Mouse (Mus musculus) urinary bladder, adult 18-20 months (tissue): ENCODE measurements at regions not wholly inside any gene's neighbourhood (a gene's known extent, or its start where the extent isn't known, plus 50 kb on each side); places are given as distances from the start of the nearest gene placed in this dataset.

Source experiments
- DNase-seq, 2 experiments: peaks; one replicate each; pipeline ENCODE4 v3.0.0; 2022; ENCODE audit warnings: low spot score in 2 of 2, mixed read lengths in 2 of 2

DNA sequence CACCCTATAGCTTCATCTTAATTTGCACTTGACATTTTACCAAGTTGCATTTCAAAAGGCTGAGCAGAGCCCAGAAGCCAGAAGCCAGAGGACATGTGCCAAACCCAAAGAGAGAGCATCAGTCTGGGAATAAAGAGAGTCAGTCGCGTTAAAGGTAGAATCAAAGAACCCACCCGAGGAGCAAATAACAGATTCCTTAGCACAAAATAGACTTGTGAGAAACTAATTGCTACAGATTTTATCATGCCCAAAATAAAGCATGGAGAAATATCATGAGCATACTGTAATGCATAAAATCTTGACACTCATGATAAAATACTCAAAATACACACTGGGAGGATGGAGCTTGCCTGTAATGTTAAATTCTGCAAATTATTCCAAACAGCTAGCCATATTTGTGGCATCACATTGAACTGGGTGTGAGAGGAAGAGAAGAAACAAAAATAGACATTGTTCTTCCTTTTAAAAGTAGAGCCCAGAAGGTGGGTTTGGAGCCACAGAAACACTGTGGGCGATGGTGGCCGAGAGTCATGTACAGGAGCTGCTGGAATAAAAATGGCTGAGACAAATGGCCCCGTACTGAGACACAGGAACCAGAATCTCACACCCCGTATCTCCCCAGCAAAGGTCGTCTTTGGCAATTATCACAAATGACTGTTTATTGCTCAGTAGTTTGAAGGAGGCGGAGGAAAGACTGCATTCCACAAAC lies 317.2 kb downstream of the Klf6 start:
- DNase-seq = no peak

DNA sequence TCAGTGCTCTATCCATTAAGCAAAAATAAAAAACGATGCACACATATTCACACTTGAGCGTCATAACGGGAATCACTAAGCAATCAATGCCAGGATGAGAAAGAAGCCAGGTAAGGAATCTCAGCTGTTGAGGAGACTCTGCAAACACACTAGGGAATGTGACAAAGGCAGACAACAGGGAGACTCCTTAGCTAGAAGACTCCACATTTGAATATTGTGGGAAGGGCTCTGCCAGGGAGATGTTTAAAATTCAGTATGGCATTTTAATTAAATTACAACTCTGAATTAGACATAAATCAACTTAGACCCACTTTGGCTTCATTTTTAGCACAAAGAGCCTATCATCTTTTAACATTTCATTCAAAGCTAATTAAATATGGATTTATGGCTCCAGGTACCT lies 327.9 kb downstream of the Klf6 start:
- DNase-seq = no peak

DNA sequence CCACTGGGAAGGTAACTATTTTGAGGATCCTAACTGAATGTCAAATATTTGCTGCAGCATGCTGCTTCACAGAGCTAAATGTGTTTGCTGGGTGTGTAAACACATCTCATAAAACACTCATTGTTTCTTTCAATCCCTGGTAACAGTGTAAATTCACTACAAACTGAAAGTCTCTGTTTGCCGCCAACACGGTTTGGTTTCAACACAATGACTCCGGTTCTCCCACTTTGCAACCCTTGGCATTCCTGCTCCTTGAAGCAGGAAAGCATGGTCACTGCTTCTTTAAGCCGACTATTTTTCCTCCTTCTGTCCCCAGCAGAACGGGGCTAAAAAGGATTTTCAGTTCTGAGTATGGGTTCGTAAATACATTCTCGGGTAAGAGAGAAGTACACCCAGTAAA lies 328.3 kb downstream of the Klf6 start:
- no peak for DNase-seq

DNA sequence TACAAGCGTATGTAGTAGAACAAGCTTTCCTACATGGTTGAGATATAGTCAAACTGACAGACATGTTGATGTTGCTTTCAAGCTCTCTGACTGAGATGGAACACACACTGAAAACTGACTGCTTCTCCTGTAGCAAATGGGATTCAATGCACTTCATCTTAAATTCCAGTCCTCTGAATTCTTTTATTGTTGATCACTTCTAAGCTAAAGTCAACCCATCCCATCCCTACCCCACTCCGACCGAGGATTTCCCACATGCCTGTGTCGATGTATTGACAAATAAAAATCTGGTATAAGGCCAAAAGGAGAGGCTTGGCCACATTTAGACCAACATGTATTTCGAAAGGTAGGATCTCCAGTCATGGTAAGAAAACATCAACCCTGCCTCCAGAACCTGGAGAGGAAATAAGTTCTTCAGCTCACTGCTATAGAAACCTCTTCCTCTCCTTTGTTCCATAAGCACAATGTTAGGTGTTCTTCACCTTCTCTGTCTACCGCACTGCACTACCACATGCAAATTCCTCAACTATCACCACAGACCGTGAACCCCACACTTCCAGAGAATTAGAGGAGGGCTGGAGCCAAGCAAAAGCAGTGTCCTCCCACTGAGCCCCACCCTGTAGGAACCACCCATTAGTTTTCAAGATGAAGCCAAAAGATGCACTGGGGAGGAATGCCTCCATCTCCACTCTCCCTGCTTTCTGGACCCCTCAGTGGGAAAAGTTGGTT lies 330.1 kb downstream of the Klf6 start:
- DNase-seq = no peak

DNA sequence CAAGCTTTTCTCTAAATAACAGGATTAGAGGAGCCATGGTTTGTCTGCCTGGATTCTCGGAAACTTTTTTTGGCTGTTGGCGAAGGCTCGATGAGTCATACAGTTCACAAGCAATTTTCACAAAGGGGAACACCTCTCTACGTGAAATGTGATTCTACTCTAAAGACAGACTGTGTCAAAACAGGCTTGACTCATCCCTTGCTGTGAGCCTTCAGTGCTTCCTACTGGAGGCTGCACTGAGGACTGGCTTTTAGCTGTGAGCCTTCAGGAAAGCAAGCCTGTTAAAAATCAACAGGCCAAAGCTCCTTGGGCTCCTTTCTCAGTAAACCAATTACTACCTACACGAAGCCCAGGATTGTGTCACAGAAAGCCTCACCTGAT lies 330.6 kb downstream of the Klf6 start:
- peak in 1 of 2 experiments; percentile 34 for DNase-seq

DNA sequence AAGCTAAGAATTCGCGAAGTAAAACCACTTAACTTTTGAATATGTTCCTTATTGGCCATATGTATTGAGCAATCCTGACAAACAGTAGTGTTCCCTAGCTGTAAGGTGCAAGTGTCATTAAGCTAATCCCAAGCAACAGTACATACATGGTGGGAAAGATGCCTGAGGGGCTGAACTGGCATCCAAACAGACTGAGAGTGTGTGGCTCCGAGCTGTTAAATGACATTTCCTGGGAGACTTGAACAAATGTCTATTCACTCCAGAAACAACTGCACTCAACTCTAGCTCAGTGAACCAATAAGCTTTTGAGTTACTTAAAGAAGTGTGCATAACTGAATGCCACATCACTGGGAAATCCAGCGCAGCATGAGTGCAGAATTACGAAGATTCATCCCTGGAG lies 335.4 kb downstream of the Klf6 start:
- DNase-seq = no peak

DNA sequence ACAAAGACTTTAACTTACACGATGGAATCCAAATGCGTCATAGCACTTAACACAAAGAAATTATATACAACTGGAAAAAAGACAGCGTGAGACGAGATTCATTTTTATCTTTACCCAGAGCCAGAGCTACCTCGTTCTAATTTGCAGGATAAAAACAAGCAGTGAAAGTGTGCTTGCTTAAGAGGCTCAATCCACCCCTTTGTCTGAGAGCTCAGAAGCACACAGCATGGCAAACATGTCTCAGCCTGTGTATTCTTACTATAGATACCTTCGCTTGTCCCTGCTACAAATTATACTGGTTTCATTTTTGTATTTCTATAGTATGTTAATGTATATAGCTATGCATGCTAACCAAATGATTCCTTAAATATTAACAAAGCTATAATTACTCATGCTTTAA lies 337.8 kb downstream of the Klf6 start:
- DNase-seq = no peak

DNA sequence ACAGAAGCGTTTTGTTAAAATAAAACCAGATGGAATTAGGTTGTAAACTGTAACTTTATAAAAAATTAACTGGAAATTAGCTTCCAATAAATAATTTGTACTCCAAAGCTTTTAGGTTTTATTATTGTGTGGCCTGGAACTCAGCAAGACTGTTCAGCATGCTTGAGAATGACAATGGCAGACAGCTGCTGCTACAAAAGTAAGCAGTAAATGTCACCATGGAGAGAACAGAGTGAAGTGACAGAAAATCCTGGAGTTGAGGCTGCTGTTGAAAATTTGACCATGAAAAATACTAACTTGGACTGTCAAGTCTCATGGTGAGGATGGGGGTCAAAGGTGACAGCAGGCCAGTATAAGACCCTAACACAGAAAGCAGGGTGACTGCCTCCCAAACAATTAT lies 340.2 kb downstream of the Klf6 start:
- DNase-seq = no peak

DNA sequence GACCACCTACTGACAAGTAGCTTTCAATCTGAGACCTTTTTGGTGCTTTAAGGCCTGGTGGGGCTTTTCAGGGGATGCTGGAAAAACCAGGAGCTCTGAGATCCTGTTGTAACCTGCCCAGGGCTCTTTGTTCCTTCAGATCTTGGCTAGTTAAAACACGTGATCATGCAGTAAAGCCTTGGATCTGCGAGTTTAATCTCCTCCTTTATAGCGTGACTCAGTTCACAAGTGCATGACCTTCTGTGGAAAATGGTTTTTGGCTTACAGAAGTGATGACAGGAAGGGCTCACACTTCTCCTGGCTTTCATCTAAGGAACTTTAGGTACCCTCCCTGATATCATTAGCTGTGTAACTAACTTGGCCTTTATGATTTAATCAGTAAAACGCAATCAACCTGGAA lies 343.1 kb upstream of the Pitrm1 start:
- no peak for DNase-seq

DNA sequence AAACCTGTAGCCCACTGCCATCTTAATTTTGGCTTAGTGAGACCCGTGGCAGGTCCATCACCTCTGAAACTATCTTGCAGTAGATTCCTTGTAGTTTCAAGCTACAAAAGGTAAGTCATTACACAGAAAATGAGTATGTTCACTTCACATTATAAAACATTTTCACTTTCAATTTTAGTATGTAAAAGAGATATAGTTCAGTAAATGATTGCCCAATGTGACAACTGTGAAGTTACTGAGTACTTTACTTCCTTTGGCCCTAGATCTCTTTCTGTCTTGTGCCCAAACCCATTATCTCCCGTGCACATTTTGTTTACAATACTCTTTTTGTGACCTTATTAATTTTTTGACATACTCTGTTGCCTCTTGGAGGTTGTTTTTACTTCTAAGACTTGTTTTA lies 335.4 kb upstream of the Pitrm1 start:
- DNase-seq = no peak

DNA sequence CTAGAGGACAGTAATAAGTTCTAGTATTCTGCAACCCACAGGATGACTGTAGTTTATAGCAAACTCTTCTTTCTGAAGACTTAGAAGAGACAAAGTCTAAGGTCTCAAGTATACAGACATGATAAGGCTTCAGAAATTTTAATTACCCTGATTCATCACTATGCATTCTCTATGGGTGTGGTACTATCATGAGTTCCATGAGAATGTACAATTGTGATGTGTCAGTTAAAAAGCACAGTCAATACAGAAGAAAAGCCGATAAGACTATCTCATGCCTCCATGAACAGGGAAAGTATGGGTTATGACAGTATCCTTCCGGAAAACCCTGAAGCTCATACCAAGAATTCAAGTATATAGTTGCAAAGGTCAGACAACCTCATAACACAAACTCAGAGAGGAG lies 333.8 kb upstream of the Pitrm1 start:
- DNase-seq = no peak

DNA sequence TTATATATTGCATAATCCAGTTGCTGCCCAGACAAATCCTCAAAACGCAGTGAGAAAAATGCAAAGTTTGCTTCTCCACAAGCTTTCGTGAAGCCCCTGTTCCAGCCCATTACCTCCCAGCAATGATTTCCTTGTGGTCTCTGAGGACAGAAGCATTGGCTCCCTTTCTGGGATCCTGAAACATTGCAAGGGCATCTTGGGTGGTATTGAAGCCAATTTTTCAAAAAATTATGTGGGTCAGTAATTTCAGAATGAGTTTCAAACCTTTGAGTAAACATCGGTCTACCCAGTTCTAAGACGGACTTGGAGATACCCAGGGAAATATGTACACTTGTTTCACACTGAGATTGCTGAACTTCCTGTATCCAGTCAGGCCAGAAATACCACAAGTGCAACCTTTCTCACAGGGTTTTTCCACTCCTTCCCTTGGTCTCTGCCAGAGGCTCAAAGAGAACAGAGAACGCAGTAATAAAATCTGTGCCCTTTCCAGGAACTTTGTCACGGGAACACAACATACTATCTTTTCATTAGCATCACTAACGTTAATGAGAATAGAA lies 321.8 kb upstream of the Pitrm1 start:
- no peak for DNase-seq

DNA sequence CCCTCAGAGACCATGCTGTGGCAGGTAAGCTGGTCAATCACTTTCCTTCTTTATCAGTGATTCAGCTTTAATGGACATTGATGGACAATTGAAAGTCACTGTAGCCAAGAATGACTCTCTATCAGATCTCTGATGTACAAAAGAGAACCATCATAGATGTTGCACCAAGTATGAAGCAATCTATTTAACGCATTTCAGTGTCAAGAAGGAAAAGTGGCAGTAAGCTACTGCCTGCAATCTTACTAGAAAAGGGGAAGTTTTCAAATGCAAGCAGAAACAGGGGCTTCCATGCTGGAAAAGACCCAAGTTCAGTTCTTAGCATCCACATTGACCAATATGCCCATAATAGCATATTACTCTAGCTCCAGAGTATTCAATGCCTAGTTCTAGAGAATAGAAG lies 319.7 kb upstream of the Pitrm1 start:
- DNase-seq = no peak

DNA sequence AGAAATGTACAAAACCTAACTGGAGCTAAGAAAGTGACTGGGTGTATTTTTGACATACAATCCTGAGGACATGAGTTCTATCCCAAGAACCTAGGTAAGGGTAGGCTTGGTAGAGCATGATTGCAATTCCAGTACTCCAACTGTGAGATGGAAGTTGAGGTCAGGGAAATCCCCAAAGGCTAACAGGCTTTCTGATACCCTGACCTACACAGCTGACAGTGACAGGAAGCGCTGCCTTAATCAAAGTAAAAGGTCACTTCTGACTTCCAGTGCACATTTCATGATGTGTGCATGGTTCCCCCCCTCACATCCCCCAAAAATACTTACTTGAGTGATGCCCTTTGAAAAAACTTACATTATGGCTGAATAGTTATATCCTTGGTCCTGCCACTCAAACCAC lies 312.6 kb upstream of the Pitrm1 start:
- DNase-seq = no peak

DNA sequence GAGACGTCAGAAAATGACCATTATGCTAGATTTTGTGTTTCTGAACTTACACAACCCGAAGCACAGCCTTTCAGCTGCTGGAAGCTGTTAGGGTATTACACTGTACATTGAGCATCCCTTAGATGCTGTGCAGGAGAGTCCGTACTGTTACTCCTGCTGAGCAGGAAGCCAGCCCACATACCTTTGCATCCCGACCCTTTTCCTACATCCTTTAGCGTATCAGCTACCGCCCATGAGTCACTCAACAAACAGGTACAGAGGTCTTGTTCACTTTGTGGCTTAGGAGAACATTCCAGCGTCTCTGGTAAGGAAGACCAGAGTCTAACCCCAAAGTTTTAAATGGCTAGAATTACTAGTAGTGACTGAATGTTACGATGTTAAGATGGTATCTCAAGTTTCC lies 311.4 kb upstream of the Pitrm1 start:
- peak; percentile 8 to 10 for DNase-seq

DNA sequence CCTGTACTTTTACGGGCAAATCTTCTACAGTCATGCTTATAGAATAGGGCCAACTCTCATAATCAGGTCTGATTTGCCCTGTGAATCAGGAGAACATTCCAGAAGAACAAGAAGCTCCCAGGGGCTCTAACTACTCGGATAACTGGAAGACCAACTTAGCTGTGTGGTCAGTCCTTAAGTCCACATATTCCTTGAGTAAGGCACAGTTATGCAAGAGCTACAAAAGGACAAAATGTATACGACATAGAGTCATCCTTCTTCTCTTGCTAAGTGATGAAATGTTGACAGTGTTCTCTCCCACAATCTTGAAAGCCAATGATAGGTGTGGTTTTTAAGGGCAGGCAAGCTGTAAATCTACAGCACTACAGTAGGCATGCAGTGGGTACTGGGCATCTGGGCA lies 310.7 kb upstream of the Pitrm1 start:
- DNase-seq = no peak

DNA sequence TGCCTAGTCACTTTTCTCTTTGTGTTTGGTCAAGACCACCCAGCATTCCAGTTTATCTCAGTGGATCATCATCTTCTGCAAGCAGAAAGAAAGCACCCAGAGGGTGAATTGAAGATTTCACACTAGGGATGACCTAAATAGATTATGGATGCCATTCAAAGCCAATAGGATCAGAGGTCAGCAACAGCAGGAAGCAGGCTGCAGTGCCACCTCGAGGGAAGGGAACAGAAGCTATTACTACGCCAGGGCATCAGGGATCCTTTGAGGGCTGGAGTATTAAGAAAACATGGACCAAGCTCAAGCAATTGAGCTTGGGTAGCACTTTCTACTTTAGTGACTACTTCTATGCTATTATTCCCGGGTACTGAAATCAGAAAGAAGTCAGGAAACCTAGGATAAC lies 307.1 kb upstream of the Pitrm1 start:
- DNase-seq = no peak

DNA sequence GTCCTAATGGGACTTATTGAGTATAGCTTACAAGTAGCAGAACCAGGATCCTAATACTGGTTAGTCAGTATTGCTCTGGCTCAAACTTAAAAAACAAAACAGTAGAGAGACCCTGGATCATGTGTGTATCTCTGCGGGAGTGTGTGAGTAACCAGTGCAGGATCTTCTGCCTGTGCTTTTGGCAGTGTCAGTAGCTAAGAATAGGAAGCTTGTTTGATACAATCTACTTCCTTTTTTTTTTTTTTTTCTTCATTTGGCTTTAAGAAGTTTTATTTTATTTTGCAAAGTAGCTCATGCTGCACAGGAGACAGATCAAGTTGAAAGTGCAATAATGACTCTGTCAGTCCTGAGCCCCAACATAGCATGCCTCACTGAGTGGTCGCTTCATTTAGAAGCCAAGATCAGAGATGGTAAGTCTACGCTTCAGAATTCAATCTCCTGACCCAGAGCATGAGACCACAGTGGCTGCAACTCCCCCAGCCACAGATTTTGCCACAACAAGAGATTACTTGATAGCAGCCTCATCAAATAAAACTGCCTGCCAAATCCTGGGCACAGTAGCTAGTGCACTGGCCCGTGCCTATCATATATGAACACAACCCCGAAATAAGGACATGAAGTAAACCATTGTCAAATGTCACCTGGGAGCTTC lies 306.4 kb upstream of the Pitrm1 start:
- no peak for DNase-seq

DNA sequence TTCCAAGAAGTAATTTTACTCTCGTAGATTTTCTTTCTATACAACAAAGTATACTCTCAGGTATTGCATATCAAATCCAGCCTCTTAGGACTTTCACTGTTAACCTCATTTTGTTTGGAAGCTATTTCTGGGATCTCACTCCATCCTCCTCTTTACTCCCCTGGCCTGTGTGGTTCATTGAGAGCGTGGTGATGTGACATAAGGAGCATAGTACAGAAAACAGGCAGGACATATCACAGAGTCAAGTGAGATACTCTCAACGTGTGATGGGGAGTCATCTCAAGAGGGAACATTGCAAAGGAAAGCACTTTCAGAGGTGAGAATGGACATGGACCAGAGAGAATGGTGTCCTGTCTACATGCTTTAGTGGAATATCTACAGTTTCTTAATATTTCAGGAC lies 297.8 kb upstream of the Pitrm1 start:
- DNase-seq = no peak

DNA sequence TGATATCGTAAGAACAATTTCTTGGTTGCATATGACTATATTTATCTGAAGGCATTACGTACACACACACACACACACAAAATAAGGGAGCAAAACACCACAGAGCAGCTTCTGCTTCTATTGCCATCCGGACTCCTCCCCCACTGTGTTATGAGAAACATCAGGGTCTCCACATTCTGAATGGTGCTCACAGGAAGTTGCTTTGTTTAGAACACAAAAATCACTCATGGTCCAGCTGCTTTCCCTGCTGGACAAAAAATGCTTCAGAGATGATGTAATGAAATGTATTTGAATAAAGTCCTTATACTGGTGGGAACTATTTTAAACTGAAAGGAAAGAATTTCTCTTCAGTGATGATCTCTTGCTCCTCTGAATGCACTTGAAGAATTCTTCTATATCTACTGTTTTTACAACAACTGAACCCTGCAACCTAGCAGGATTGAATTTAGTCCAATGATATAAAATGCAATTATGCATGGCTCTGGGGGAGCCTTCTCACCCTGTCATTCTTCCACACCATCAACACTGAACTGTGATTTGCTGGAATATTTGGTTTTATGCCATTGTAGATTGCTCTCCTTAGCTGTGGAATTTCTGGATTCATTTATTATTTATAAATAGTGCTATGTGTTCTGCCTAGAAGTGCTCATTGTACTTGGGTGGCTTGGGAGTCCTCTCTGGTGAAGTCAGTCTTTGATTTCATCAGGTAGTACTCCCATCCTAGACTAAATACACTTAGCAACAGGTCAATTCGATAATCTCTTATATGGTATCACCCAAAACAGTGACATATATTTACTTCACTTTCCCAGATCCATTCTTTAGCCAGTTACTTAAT lies 296.7 kb upstream of the Pitrm1 start:
- no peak for DNase-seq

DNA sequence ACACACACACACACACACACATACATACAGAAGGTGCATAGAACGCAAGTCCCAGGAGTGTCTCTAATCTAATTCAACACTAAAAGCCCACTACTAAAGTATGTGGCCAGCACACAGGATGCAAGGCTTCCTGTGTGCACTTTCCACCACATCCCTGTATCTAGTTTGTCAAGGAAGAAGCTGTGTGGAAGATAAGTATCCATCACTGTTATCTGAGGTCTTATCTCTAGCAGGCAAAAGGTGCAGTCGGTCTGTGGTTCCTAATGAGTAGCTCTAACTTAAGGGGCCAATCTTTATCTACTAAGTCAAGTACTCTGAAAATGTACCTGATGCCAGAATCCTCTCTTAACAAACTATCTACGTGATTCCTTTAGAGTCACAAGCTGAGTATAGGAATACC lies 295.8 kb upstream of the Pitrm1 start:
- DNase-seq = no peak

DNA sequence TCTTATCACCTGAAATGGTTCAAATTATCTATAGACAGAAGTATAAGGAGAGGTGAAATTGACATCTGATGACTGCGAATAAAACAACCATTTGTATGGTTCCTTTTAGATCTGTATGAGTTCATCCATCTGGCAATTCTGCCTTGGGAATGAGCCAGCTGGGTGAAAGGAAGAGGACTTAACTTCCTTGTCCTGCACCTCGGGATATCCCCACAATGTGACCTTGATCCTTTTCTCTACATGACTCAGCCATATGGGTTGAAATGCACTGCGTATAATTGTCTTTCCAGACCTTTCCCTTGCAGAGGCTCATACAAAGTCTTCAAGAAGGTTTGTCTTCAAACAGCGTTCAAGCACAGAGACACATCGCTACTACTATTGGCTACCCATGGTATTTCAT lies 292.6 kb upstream of the Pitrm1 start:
- DNase-seq = no peak
